Mouse (Mus musculus): ENCODE results near the gene Lin37. TPM values are rescaled to one million over a fixed set of nuclear protein-coding genes. Genes with fewer than 3 reads are reported as not detected.

The Lin37 gene
- total and polyA plus RNA-seq, 3 experiments = 4.0 to 38.6 (median 8.3) TPM

GRCm38 (mm10) chr7:30572389-30572788, 12.8 kb upstream of the Lin37 start:
- Histone ChIP-seq H3K27me3 (replicated peaks) (no peaks in the 10 kb centered on the region), H3K4me2 (ENCODE audit: insufficient read depth, low read depth, poor library complexity, severe bottlenecking) (no peak overlapping the region), H3K79me2 (replicated peaks; ENCODE audit: control insufficient read depth, extremely low read depth, insufficient read depth, poor library complexity, severe bottlenecking) (no peaks in the 10 kb centered on the region), H3K27ac (ENCODE audit: insufficient read depth, low read depth) (no peak overlapping the region), H3K4me1 (ENCODE audit: control insufficient read depth in 1 of 2, insufficient read depth in 2 of 2) (no peaks in the 10 kb centered on the region), H3K9ac (ENCODE audit: insufficient read depth, low read depth) (no peak overlapping the region), H3K36me3 (replicated peaks in 1 of 2; ENCODE audit: control insufficient read depth in 1 of 2, insufficient read depth in 1 of 2, low read length in 1 of 2) (peaks cover 90 to 98% of the 10 kb centered on the region in 2 experiments), H3K4me3 (replicated peaks in 1 of 3; ENCODE audit: low read depth in 2 of 3, low read length in 2 of 3, poor library complexity in 1 of 3) (no peak overlapping the region), H3K9me3 (replicated peaks; ENCODE audit: low read length) (no peaks in the 10 kb centered on the region)
- DNase-seq (ENCODE audit: extremely low read depth) = no peak
- no peak for TF ChIP-seq JUN (IDR thresholded peaks at IDR 0.05; ENCODE audit: insufficient read depth, low read depth, low read length)
- TF ChIP-seq KAT2A (IDR thresholded peaks at IDR 0.05; ENCODE audit: insufficient replicate concordance, low read length) = no peak
- no peak for TF ChIP-seq RAD21 (IDR thresholded peaks at IDR 0.05; ENCODE audit: low read depth, low read length)
- dilution Hi-C loops (cut with MboI; ENCODE audit: extremely low pct_ligation_motif_present, extremely low pct_unique_long_range_greater_than_20kb, low sequenced_read_pairs) (no loop called here), in situ Hi-C loops (cut with MboI; ENCODE audit: low pct_ligation_motif_present, low pct_unique_long_range_greater_than_20kb, low sequenced_read_pairs) (no loop called here)

- Histone ChIP-seq H3K27me3 (replicated peaks) (no peaks in the 10 kb centered on the region), H3K27ac (ENCODE audit: insufficient read depth, low read depth) (no peak overlapping the region), H3K9me3 (replicated peaks; ENCODE audit: low read length) (no peaks in the 10 kb centered on the region), H3K4me1 (ENCODE audit: control insufficient read depth in 1 of 2, insufficient read depth in 2 of 2) (peaks cover 7 to 11% of the 10 kb centered on the region in 2 experiments; a peak in 3 of 4 replicates), H3K4me2 (ENCODE audit: insufficient read depth, low read depth, poor library complexity, severe bottlenecking) (no peak overlapping the region), H3K9ac (ENCODE audit: insufficient read depth, low read depth) (no peak overlapping the region), H3K79me2 (replicated peaks; ENCODE audit: control insufficient read depth, extremely low read depth, insufficient read depth, poor library complexity, severe bottlenecking) (peaks cover under 1% of the 10 kb centered on the region), H3K36me3 (replicated peaks in 1 of 2; ENCODE audit: control insufficient read depth in 1 of 2, insufficient read depth in 1 of 2, low read length in 1 of 2) (peaks cover 63 to 85% of the 10 kb centered on the region in 2 experiments), H3K4me3 (replicated peaks in 1 of 3; ENCODE audit: low read depth in 2 of 3, low read length in 2 of 3, poor library complexity in 1 of 3) (no peak overlapping the region)
- in situ Hi-C loops (cut with MboI; ENCODE audit: low pct_ligation_motif_present, low pct_unique_long_range_greater_than_20kb, low sequenced_read_pairs) = no loop called here
- dilution Hi-C loops (cut with MboI; ENCODE audit: extremely low pct_ligation_motif_present, extremely low pct_unique_long_range_greater_than_20kb, low sequenced_read_pairs) = no loop called here
- DNase-seq (ENCODE audit: extremely low read depth) = no peak
- TF ChIP-seq ZMIZ1 (IDR thresholded peaks at IDR 0.05; ENCODE audit: low read depth, low read length) = no peak
- no peak for TF ChIP-seq ZNF384 (IDR thresholded peaks at IDR 0.05; ENCODE audit: low read depth, low read length)
- no peak for TF ChIP-seq E2F4 (IDR thresholded peaks at IDR 0.05; ENCODE audit: insufficient replicate concordance, low read depth, low read length)
- peak; percentile 68; the same call in 1 of the 2 replicates for TF ChIP-seq POLR2AphosphoS2 (IDR thresholded peaks at IDR 0.05; ENCODE audit: low read depth, low read length)
Measured at GRCm38 (mm10) chr7:30567555-30567954, 7.9 kb upstream of the Lin37 start.

GRCm38 (mm10) chr7:30566033-30566432, 6.4 kb upstream of the Lin37 start:
- H3K9ac ChIP-seq (ENCODE audit: insufficient read depth, low read depth) = no peak overlapping the region
- H3K9me3 ChIP-seq (replicated peaks; ENCODE audit: low read length) = no peaks in the 10 kb centered on the region
- DNase-seq (ENCODE audit: extremely low read depth) = no peak
- no peak overlapping the region for H3K4me2 ChIP-seq (ENCODE audit: insufficient read depth, low read depth, poor library complexity, severe bottlenecking)
- no peaks in the 10 kb centered on the region for H3K27me3 ChIP-seq (replicated peaks)
- in situ Hi-C loops (cut with MboI; ENCODE audit: low pct_ligation_motif_present, low pct_unique_long_range_greater_than_20kb, low sequenced_read_pairs) = no loop called here
- no peak for TF ChIP-seq SMC3 (IDR thresholded peaks at IDR 0.05; ENCODE audit: low read depth, low read length)
- no peak for TF ChIP-seq USF1 (IDR thresholded peaks at IDR 0.05; ENCODE audit: low read depth, low read length)
- TF ChIP-seq ZC3H11A (IDR thresholded peaks at IDR 0.05; ENCODE audit: low read depth, low read length) = no peak
- TF ChIP-seq HCFC1 (IDR thresholded peaks at IDR 0.05; ENCODE audit: low read depth, low read length) = no peak
- no peak for TF ChIP-seq MYC (IDR thresholded peaks at IDR 0.05; ENCODE audit: low read depth, low read length)
- no peak for TF ChIP-seq RAD21 (IDR thresholded peaks at IDR 0.05; ENCODE audit: low read depth, low read length)
- H3K4me1 ChIP-seq (ENCODE audit: control insufficient read depth in 1 of 2, insufficient read depth in 2 of 2) = peaks cover 7 to 15% of the 10 kb centered on the region in 2 experiments; a peak in 3 of 4 replicates
- peaks cover 11% of the 10 kb centered on the region for H3K79me2 ChIP-seq (replicated peaks; ENCODE audit: control insufficient read depth, extremely low read depth, insufficient read depth, poor library complexity, severe bottlenecking)
- H3K27ac ChIP-seq (ENCODE audit: insufficient read depth, low read depth) = no peak overlapping the region; the same call in 1 of the 2 replicates
- H3K4me3 ChIP-seq (replicated peaks in 1 of 3; ENCODE audit: low read depth in 2 of 3, low read length in 2 of 3, poor library complexity in 1 of 3) = no peak overlapping the region
- H3K36me3 ChIP-seq (replicated peaks in 1 of 2; ENCODE audit: control insufficient read depth in 1 of 2, insufficient read depth in 1 of 2, low read length in 1 of 2) = peaks cover 53 to 72% of the 10 kb centered on the region in 2 experiments
- dilution Hi-C loops (cut with MboI; ENCODE audit: extremely low pct_ligation_motif_present, extremely low pct_unique_long_range_greater_than_20kb, low sequenced_read_pairs) = no loop called here

Measured in CH12.LX (cell line).